Mouse (Mus musculus) C2C12 (cell line): Measurements from ENCODE around the gene AC124502.3. TPM values are rescaled to one million over a fixed set of nuclear protein-coding genes. Genes with fewer than 3 reads are reported as not detected.
"Not testable (repeated sequence)": the region's sequence is repeated elsewhere in the genome, so short reads cannot be mapped to it uniquely, and the experiment has no call there.

Experiments used
- H3K27me3 ChIP-seq: one replicate; pipeline ENCODE4 v1.6.1; 2011; ENCODE audit not compliant: control insufficient read depth, insufficient read depth, insufficient read length
- H3K36me3 ChIP-seq: one replicate; pipeline ENCODE4 v1.6.1; 2011; ENCODE audit not compliant: control insufficient read depth, insufficient read depth
- H3K4me3 ChIP-seq: one replicate; pipeline ENCODE4 v1.5.1; 2011; ENCODE audit warnings: mild to moderate bottlenecking, control low read depth; ENCODE audit not compliant: poor library complexity, insufficient read depth, severe bottlenecking
- H3K79me2 ChIP-seq: one replicate; pipeline ENCODE4 v1.6.1; 2011; ENCODE audit not compliant: control insufficient read depth, insufficient read depth
- H3K79me3 ChIP-seq: one replicate; pipeline ENCODE4 v1.6.1; 2011; ENCODE audit warnings: low read depth, control low read depth
- H3ac ChIP-seq: one replicate; pipeline ENCODE3; 2011; ENCODE audit warnings: low read depth; ENCODE audit not compliant: control insufficient read depth, insufficient read length
- CEBPB ChIP-seq: IDR thresholded peaks from one replicate; pipeline ENCODE4 v1.6.1; 2011; ENCODE audit warnings: low read depth, mild to moderate bottlenecking, control low read depth, moderate library complexity
- CTCF ChIP-seq: IDR thresholded peaks from one replicate; pipeline ENCODE4 v1.5.1; 2011; ENCODE audit not compliant: control insufficient read depth, insufficient read depth, insufficient read length
- FOSL1 ChIP-seq: IDR thresholded peaks from one replicate; pipeline ENCODE4 v1.8.0; 2011; ENCODE audit warnings: mild to moderate bottlenecking, low read length; ENCODE audit not compliant: poor library complexity, insufficient read depth, severe bottlenecking
- MAX ChIP-seq: IDR thresholded peaks from one replicate; pipeline ENCODE4 v1.6.1; 2011; ENCODE audit warnings: mild to moderate bottlenecking, control low read depth
- MYOD1 ChIP-seq: IDR thresholded peaks from one replicate; pipeline ENCODE4 v1.6.1; 2011; ENCODE audit warnings: low read depth; ENCODE audit not compliant: control insufficient read depth, insufficient read length
- MYOG ChIP-seq: IDR thresholded peaks from one replicate; pipeline ENCODE4 v1.6.1; 2011; ENCODE audit not compliant: control insufficient read depth, insufficient read length; ENCODE audit errors: extremely low read depth
- USF1 ChIP-seq: IDR thresholded peaks from one replicate; pipeline ENCODE4 v1.6.1; 2011; ENCODE audit warnings: low read depth, mild to moderate bottlenecking, control low read depth, moderate library complexity
- polyA plus RNA-seq: library from polyadenylated mRNA; unstranded; fragments of >200 nt; fragmentation: generic; extraction: Trizol; gene quantifications from one replicate; pipeline ENCODE4 v1.2.1, GENCODE M21; 2012; ENCODE audit warnings: missing spikeins

AC124502.3 gene
- polyA plus RNA-seq, 1 experiment, result 1.5 TPM

- TF ChIP-seq MAX, result peak; percentile 50
- TF ChIP-seq MYOD1, result no peak
- TF ChIP-seq MYOG, result no peak
- TF ChIP-seq FOSL1, result peak; percentile 97
- no peak for TF ChIP-seq CTCF
- no peak for TF ChIP-seq CEBPB
- no peak for TF ChIP-seq USF1
- Histone ChIP-seq H3K4me3 (no peak overlapping the region), H3K36me3 (no peaks in the 10 kb centered on the region), H3K27me3 (no peaks in the 10 kb centered on the region), H3ac (no peak overlapping the region), H3K79me2 (no peaks in the 10 kb centered on the region), H3K79me3 (no peaks in the 10 kb centered on the region)
Observed at GRCm38 (mm10) chr19:4992904-4993303, 45.8 kb upstream of the AC124502.3 start.

GRCm38 (mm10) chr19:4994043-4994442 lies 44.6 kb upstream of the AC124502.3 start:
- no peaks in the 10 kb centered on the region for H3K79me2 ChIP-seq
- H3K79me3 ChIP-seq, result no peaks in the 10 kb centered on the region
- TF ChIP-seq MYOG (no peak), MAX (no peak)
- no peaks in the 10 kb centered on the region for H3K36me3 ChIP-seq
- no peak overlapping the region for H3ac ChIP-seq
- H3K4me3 ChIP-seq, result no peak overlapping the region
- no peaks in the 10 kb centered on the region for H3K27me3 ChIP-seq

- H3K36me3 ChIP-seq, result no peaks in the 10 kb centered on the region
- H3K79me2 ChIP-seq, result no peaks in the 10 kb centered on the region
- no peaks in the 10 kb centered on the region for H3K27me3 ChIP-seq
- TF ChIP-seq CTCF, result no peak
- no peak for TF ChIP-seq MAX
- no peak for TF ChIP-seq CEBPB
- no peak for TF ChIP-seq MYOG
- no peak for TF ChIP-seq MYOD1
- no peak for TF ChIP-seq USF1
- no peak for TF ChIP-seq FOSL1
- H3K4me3 ChIP-seq, result no peak overlapping the region
- H3K79me3 ChIP-seq, result no peaks in the 10 kb centered on the region
- no peak overlapping the region for H3ac ChIP-seq
Observed at GRCm38 (mm10) chr19:4999445-5000140, 39.1 kb upstream of the AC124502.3 start.

- H3K4me3 ChIP-seq, result no peak overlapping the region
- H3K79me3 ChIP-seq, result no peaks in the 10 kb centered on the region
Observed at GRCm38 (mm10) chr19:5001666-5002406, 36.9 kb upstream of the AC124502.3 start.

GRCm38 (mm10) chr19:5003644-5004043 lies 35.0 kb upstream of the AC124502.3 start:
- H3K79me2 ChIP-seq, H3K4me3 ChIP-seq, H3K79me3 ChIP-seq, H3K36me3 ChIP-seq, H3ac ChIP-seq, H3K27me3 ChIP-seq: not testable (repeated sequence)

More at GRCm38 (mm10) chr19:5001666-5002406, 36.9 kb upstream of the AC124502.3 start:
- Histone ChIP-seq H3K27me3 (no peaks in the 10 kb centered on the region), H3K36me3 (no peaks in the 10 kb centered on the region), H3ac (peak overlapping the region; percentile 25), H3K79me2 (no peaks in the 10 kb centered on the region)
- peak; percentile 89 for TF ChIP-seq CTCF
- TF ChIP-seq MYOD1, result no peak
- TF ChIP-seq CEBPB, result no peak
- TF ChIP-seq MAX, result no peak
- TF ChIP-seq MYOG, result no peak
- no peak for TF ChIP-seq USF1
- no peak for TF ChIP-seq FOSL1

- H3K27me3 ChIP-seq, result no peaks in the 10 kb centered on the region
- no peak overlapping the region for H3K4me3 ChIP-seq
- no peak overlapping the region for H3ac ChIP-seq
- no peaks in the 10 kb centered on the region for H3K79me3 ChIP-seq
- H3K36me3 ChIP-seq, result no peaks in the 10 kb centered on the region
- TF ChIP-seq MYOD1 (peak; percentile 39), FOSL1 (no peak)
- H3K79me2 ChIP-seq, result no peaks in the 10 kb centered on the region
Observed at GRCm38 (mm10) chr19:5004925-5005324, 33.8 kb upstream of the AC124502.3 start.
